Mouse (Mus musculus) urinary bladder, postnatal 36 days (tissue): Measurements from ENCODE around the gene Osgep.
"Not testable (repeated sequence)": the region's sequence is repeated elsewhere in the genome, so short reads cannot be mapped to it uniquely, and the experiment has no call there.

ENCODE experiments used
- DNase-seq, 2 experiments: peaks; one replicate each; pipeline ENCODE4 v3.0.0; 2022; ENCODE audit warnings: low spot score in 2 of 2, mixed read lengths in 1 of 2

Gene Osgep

GRCm38 (mm10) chr14:50924281-50925064 is at the start of gene Osgep, which contains the start of gene Apex1:
Gene Osgep, minus strand, starts transcription at chr14:50924893.
Gene Apex1, plus strand, starts transcription at chr14:50924968.
- peak; percentile 96 for DNase-seq

GRCm38 (mm10) chr14:50973700-50974099 is 49.0 kb upstream of the Osgep start:
- DNase-seq: no peak

DNA sequence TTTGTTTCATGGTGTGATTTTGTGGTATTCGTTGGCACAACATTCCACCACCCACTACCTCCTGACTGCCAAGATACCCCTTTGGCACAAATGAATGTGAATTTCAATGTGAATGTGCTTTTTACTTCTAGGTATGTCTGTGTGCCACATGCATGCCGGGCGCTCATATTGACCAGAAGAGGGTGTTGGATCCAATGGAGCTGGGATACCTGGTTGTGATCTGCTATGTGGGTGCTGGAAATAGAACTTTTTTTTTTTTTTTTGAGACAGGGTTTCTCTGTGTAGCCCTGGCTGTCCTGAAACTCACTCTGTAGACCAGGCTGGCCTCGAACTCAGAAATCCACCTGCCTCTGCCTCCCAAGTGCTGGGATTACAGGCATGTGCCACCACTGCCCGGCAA is 48.4 kb upstream of the Osgep start:
- not testable (repeated sequence) for DNase-seq

DNA sequence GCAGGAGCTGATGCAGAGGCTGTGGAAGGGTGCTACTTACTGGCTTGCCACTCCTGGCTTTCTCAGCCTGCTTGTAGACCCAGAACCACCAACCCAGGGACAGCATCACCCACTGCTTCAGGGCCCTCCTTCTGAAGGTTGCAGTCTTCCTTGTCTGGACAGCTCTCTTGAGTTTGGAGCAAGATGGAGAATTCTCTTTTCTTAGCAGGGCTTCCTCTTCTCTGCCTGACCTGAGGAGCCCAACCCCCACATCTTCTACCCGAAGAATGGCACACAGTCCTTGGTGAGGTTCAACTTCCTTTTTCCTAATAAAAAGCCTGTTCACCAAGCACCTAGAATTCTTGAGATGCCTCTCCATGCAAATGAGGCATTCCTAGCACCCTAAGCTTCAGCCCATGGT is 46.1 kb upstream of the Osgep start:
- no peak for DNase-seq

DNA sequence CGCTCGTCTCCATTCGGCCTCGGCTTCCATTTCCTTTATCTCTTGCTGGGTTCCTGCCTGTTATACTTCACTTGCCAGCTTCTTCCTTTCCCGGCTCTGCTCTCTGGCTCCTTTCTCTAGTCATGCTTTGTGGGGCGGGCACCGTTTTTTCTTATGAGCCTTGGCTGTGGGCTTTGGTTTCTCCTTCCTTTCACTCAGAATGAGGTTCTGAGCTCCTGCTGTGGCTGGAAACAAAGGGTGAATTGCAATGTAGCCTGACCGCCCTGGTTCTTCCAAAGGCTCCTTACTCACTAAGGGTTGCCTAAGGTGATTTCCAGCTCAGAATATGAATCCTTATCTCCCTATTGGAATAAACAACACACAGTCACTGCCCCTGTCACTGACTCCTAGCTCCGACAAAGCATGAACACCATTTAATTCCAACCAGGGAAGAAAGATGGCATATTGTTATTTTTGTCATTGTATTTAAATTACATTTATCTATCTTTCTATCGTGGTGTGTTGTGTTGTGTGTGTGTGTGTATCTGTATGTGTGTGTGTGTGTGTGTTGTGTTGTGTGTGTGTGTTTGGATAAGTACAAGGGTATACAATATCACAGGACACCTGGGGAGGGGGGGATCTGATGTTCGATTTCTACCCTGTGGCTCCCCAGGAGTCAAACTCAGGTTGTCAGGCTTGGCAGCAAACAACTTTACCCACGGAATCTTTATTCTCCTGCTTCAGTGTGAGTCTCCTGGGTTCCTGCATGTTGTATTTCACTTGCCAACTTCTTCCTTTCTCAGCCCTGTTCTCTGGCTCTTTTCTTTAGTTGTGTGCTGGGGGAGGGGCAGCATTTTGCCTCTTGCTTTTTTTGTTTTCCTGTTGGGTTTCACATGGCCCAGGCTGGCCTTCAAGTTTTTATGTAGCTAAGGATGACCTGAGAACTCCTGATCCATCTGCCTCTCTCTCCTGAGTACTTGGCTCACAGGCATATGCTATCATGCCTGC is 45.2 kb upstream of the Osgep start:
- DNase-seq: peak in 1 of 2 experiments; percentile 41

GRCm38 (mm10) chr14:50969041-50969440 is 44.3 kb upstream of the Osgep start:
- DNase-seq: no peak

- DNase-seq: no peak
These were observed 43.7 kb upstream of the Osgep start for GRCm38 (mm10) chr14:50968216-50968980.

GRCm38 (mm10) chr14:50958289-50958995 is 33.7 kb upstream of the Osgep start:
- not testable (repeated sequence) for DNase-seq

- DNase-seq: not testable (repeated sequence)
These were observed 32.5 kb upstream of the Osgep start for GRCm38 (mm10) chr14:50957146-50957545.

- DNase-seq: not testable (repeated sequence)
These were observed 32.0 kb upstream of the Osgep start for GRCm38 (mm10) chr14:50956724-50957123.

GRCm38 (mm10) chr14:50955942-50956508 is 31.3 kb upstream of the Osgep start, which contains the start of gene Pnp2:
Gene Pnp2, plus strand, starts transcription at chr14:50955992.
- peak; percentile 26 to 46 for DNase-seq

GRCm38 (mm10) chr14:50955487-50955886 is 30.8 kb upstream of the Osgep start:
- no peak for DNase-seq

DNA sequence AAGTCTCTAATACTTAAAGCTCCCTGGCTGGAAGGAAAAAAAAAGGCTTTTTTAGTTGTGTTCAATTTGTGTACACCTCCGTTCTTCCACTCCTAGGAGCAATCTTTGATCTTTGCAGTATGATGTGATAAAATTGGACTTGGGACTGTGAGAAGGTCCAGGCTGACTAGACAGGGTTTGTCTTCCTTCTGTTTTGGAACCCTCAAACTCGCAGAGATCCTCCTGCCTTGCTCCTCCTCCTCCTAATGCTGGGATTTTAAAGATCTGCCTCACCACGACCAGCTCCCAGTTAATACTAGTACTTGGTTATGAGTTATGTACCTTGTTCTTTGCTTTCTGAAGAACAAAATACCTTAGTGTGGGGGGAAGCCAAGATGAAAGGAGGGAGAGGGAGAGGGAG is 20.8 kb upstream of the Osgep start:
- DNase-seq: not testable (repeated sequence)

DNA sequence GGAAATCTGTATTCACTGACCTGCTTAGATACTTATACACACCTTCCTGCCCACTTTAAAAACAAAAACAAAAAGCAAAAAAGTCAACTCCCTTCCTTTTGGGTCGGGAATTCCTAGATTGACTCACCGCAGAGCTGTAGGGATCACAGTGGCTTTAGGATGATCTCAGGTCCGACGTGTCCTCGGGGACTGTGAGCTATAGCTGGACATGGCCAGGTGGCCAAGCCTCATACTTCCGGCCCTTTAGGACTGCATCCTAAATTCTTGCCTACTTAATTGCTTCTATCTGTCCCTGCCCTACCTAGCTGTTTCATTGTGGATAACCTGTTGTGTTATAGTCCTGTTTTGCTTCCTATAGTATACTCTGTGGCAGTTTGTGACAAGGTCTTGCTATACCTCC is 20.4 kb upstream of the Osgep start:
- DNase-seq: not testable (repeated sequence)

DNA sequence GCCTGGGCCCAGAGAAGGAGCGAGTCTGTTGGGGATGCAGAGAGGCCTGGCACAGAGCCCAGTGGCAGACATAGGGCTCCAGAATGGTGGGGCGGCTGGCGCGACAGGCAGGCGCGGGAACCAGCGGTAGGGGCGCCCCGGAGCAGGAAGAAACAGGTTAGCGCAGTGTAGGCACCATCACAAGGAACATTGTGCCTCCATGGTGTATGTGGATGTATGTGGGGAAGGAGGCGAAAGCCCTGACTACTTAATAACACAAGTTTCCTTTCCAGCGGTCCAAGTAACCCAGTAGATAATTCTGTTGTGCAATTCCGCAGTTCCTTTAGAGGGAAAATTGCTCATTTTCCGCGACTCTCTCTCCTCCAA is 20.0 kb upstream of the Osgep start:
- not testable (repeated sequence) for DNase-seq

DNA sequence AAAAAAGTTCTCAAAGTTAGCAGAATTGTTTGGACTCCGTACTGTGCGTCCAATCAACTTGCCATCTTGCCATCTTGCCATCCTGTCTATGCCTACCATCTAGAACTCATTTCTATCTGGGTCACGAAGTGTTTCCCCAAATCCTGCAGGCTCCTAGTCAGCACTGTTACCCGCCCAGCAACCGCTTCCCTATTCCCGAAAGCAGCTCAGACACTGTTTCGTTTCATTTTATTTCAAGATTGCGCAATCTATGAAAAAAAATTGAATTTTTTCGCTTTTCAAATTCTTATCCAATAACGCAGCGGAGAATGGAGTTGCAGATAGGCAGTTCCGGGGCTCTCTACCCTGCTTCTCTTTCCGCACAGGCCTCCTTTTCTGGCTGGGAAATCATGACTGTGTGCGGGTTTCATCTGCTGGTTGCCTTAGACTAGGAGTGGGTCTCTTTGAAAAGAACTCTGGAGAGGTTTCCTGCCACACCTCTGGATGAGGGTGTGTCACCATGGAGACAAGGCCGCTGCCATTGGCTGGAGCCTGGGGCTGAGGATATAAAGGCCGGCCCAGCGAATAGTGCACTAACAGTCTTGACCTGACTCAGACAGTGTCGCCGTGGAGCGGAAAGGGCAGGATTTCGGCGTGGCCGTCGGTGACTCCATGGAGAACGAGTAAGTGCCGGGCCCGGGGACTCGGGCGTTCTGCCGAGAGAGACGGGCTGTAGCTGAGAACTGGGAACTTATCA is 19.4 kb upstream of the Osgep start, which contains the start of gene Gm49342:
Gm49342 (plus strand) TSS at position 586 of the 736 bp plus-strand sequence.
- DNase-seq: peak; percentile 96 to 97

DNA sequence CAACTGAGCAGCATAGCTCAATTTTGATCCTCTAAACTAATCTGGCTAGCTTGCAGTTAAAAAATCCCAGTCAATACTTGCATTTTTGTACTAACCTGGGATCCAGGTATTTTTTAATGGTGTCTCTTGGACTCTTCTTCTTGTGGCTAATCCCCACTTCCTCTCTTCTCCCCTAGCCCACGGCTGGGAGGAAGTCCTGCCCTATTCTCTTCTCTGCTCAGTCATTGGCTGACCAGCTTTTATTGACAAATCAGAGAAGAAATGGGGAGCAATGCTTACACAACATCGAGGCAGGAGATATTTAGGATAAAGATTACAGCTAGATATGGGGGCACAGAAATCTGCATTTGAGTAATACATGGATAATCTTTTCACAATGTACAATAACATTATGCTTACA is 14.2 kb upstream of the Osgep start:
- no peak for DNase-seq

DNA sequence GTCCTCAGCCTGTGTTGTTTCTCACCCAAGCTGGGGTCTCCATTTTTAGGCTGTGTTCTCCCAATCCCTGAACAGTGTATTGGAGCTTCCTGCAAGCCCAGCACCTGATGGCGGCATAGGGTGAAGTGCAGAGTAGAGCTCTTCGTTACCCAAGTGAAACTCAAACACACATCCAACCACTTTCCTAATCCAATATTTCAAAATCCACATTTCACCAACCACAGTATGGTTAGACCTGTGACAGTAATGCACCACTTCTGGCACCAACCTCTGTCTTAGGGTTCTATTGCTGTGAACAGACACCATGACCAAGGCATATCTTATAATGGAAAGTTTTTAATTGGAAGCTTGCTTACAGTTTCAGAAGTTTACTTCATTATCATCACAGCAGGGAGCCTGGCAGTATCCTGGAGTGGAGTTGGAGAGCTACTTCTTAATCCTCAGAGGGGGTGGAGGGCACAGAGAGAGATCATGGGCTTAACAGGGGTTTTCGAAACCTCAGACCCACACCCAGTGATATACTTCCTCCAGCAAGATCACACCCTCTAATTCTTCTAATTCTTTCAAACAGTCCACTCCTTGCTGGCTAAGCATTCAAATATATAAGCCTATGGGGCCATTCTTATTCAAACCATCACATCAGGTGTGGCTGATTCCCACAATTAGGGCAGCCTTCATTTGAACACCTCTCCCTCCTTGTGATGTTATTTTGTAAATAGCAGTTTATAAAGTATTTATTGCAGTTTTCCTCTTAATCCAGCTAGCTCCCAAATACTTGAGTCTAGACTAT is 13.6 kb upstream of the Osgep start:
- no peak for DNase-seq

DNA sequence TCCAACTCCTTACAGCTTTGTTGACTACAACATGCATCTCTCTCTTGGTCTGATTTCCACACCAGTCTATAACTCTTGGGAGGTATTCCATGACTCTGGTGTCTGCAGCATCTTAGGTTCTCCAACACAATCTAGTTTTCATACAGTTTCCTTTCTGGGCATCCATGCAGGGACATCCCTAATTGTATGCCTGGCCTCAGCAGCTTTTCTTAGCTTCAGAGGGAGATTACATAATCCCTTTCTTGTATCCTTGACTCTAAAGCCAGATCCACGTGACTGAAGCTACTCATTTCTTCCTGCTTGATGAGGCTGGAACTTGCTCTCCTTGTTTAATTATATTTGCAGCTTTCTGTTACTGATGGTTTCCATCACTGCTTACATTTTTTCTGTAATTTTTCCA is 12.0 kb upstream of the Osgep start:
- DNase-seq: no peak
